Mouse (Mus musculus) B cell, adult 2 months (primary cell): ENCODE data around the gene Map4k4.

ENCODE experiments used
- DNase-seq, 2 experiments: peaks; one replicate each; pipeline ENCODE4 v3.0.0; 2022

Gene Map4k4

GRCm38 (mm10) chr1:39968999-39969398 is 68.3 kb downstream of the Map4k4 start:
- DNase-seq, result no peak

GRCm38 (mm10) chr1:39969771-39970406 is 69.2 kb downstream of the Map4k4 start:
- no peak for DNase-seq

- DNase-seq, result no peak
These were observed 71.7 kb downstream of the Map4k4 start for GRCm38 (mm10) chr1:39972411-39972810.

GRCm38 (mm10) chr1:39973911-39974310 is 73.2 kb downstream of the Map4k4 start:
- no peak for DNase-seq

- no peak for DNase-seq
These were observed 74.3 kb downstream of the Map4k4 start for GRCm38 (mm10) chr1:39975005-39975404.

GRCm38 (mm10) chr1:39976107-39976506 is 75.4 kb downstream of the Map4k4 start:
- DNase-seq, result no peak

GRCm38 (mm10) chr1:39976847-39977744 is 76.4 kb downstream of the Map4k4 start:
- no peak for DNase-seq

GRCm38 (mm10) chr1:39978781-39979486 is 78.2 kb downstream of the Map4k4 start:
- peak; percentile 37 to 46 for DNase-seq

GRCm38 (mm10) chr1:39980314-39981290 is 79.9 kb downstream of the Map4k4 start:
- no peak for DNase-seq

GRCm38 (mm10) chr1:39981970-39982369 is 81.3 kb downstream of the Map4k4 start:
- no peak for DNase-seq

GRCm38 (mm10) chr1:39982727-39983487 is 82.2 kb downstream of the Map4k4 start:
- DNase-seq, result no peak

- no peak for DNase-seq
These were observed 83.6 kb downstream of the Map4k4 start for GRCm38 (mm10) chr1:39984331-39984730.

GRCm38 (mm10) chr1:39986820-39987219 is 86.1 kb downstream of the Map4k4 start:
- no peak for DNase-seq

GRCm38 (mm10) chr1:39988841-39989240 is 88.1 kb downstream of the Map4k4 start:
- no peak for DNase-seq

GRCm38 (mm10) chr1:39990041-39990440 is 89.3 kb downstream of the Map4k4 start:
- DNase-seq, result no peak

GRCm38 (mm10) chr1:39993921-39994320 is 93.2 kb downstream of the Map4k4 start:
- DNase-seq, result no peak

- DNase-seq, result no peak
These were observed 94.9 kb downstream of the Map4k4 start for GRCm38 (mm10) chr1:39995593-39995992.

GRCm38 (mm10) chr1:40000476-40000875 is 99.8 kb downstream of the Map4k4 start:
- DNase-seq, result no peak

GRCm38 (mm10) chr1:40000899-40001298 is 100.2 kb downstream of the Map4k4 start:
- DNase-seq, result peak; percentile 36 to 37

- peak; percentile 31 to 45 for DNase-seq
These were observed 101.5 kb downstream of the Map4k4 start for GRCm38 (mm10) chr1:40002129-40002727.

GRCm38 (mm10) chr1:40006043-40006651 is 105.4 kb downstream of the Map4k4 start:
- DNase-seq, result no peak
